Mouse (Mus musculus) lung, postnatal 0 days (tissue): ENCODE results near the gene Adipoq.

ENCODE experiments used
- CTCF ChIP-seq: IDR thresholded peaks from 2 replicates; pipeline ENCODE4 v1.5.1; 2016; ENCODE audit warnings: antibody characterized with exemption, mild to moderate bottlenecking
- EP300 ChIP-seq: IDR thresholded peaks from 2 replicates; pipeline ENCODE4 v1.6.1; 2016; ENCODE audit warnings: antibody characterized with exemption, mild to moderate bottlenecking, control low read depth

DNA sequence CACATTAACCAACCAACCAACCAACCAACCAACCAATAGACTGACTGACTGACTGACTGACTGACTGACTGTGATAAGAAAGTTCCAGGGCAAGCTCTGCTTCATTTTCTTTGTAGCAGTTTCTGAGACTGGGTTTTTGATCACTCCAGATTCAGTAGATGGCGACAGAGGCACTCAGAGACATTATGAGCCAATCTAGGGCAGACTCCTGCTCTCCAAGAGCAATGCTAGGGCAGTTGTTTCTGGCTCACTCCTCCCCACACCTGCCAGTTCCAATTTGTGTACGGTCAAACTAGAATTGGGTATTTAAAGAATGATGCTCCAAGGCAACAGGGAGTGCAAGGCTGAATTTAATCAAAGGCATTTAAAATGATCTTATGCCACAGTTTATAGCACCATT is 5.1 kb downstream of the Adipoq start:
- TF ChIP-seq CTCF (peak; percentile 78), EP300 (no peak)
